Mouse (Mus musculus) midbrain, embryonic 16.5 days (tissue): ENCODE measurements at regions not wholly inside any gene's neighbourhood (a gene's known extent, or its start where the extent isn't known, plus 50 kb on each side); places are given as distances from the start of the nearest gene placed in this dataset.

Experiments used
- ATAC-seq: fragments of 200-750 bp; cut with Nextera tagmentation; 2 replicates; pipeline ENCODE4 v1.8.0; 2017; ENCODE audit warnings: moderate TSS enrichment
- H3K27ac ChIP-seq: fragments of 300-500 bp; sonication (generic); 2 replicates; pipeline ENCODE4 v1.5.1; 2014; ENCODE audit warnings: mild to moderate bottlenecking, low read length, mixed read lengths
- H3K27me3 ChIP-seq: fragments of 300-500 bp; sonication (generic); 2 replicates; pipeline ENCODE4 v1.6.1; 2014; ENCODE audit warnings: low read depth, low read length, mixed read lengths; ENCODE audit not compliant: control insufficient read depth, insufficient read depth
- H3K36me3 ChIP-seq: fragments of 300-500 bp; sonication (generic); 2 replicates; pipeline ENCODE4 v1.6.1; 2014; ENCODE audit warnings: mild to moderate bottlenecking, low read length, moderate library complexity, mixed read lengths; ENCODE audit not compliant: control insufficient read depth, insufficient read depth
- H3K4me1 ChIP-seq: fragments of 300-500 bp; sonication (generic); 2 replicates; pipeline ENCODE4 v1.6.1; 2014; ENCODE audit warnings: mild to moderate bottlenecking, low read length, mixed read lengths; ENCODE audit not compliant: control insufficient read depth, insufficient read depth
- H3K4me2 ChIP-seq: fragments of 300-500 bp; sonication (generic); 2 replicates; pipeline ENCODE4 v1.6.1; 2014; ENCODE audit warnings: mild to moderate bottlenecking, low read length, mixed read lengths
- H3K4me3 ChIP-seq: fragments of 300-500 bp; sonication (generic); 2 replicates; pipeline ENCODE4 v1.5.1; 2014; ENCODE audit warnings: low read depth, mild to moderate bottlenecking, low read length, moderate library complexity, mixed read lengths
- H3K9ac ChIP-seq: fragments of 300-500 bp; sonication (generic); 2 replicates; pipeline ENCODE4 v1.6.1; 2014; ENCODE audit warnings: low read depth, low read length, mixed read lengths
- H3K9me3 ChIP-seq: fragments of 300-500 bp; sonication (generic); replicated peaks from 2 replicates; pipeline ENCODE4 v1.6.1; 2014; ENCODE audit warnings: mild to moderate bottlenecking, low read length, mixed read lengths; ENCODE audit not compliant: control insufficient read depth, poor library complexity, severe bottlenecking
- WGBS: fragments of 180-500 bp; shearing (Covaris S2); extraction: QIAGEN DNeasy Blood & Tissue Kit; methylation state at CpG from one replicate; pipeline ENCODE4 v1.1.7; 2014; 5-methylcytosine and 5-hydroxymethylcytosine counted together

GRCm38 (mm10) chr15:10887990-10888389 lies 64.1 kb upstream of the C1qtnf3 start:
- Histone ChIP-seq H3K4me2 (no peak overlapping the region), H3K27me3 (no peaks in the 10 kb centered on the region), H3K36me3 (no peaks in the 10 kb centered on the region), H3K4me3 (no peak overlapping the region), H3K4me1 (peaks cover 2% of the 10 kb centered on the region; the same call in 1 of the 2 replicates), H3K27ac (no peak overlapping the region), H3K9me3 (no peaks in the 10 kb centered on the region), H3K9ac (no peak overlapping the region)
- 61% methylated on average over 6 of the region's 6 CpGs for WGBS
- ATAC-seq: peak; percentile 75; the same call in 1 of the 2 replicates

DNA sequence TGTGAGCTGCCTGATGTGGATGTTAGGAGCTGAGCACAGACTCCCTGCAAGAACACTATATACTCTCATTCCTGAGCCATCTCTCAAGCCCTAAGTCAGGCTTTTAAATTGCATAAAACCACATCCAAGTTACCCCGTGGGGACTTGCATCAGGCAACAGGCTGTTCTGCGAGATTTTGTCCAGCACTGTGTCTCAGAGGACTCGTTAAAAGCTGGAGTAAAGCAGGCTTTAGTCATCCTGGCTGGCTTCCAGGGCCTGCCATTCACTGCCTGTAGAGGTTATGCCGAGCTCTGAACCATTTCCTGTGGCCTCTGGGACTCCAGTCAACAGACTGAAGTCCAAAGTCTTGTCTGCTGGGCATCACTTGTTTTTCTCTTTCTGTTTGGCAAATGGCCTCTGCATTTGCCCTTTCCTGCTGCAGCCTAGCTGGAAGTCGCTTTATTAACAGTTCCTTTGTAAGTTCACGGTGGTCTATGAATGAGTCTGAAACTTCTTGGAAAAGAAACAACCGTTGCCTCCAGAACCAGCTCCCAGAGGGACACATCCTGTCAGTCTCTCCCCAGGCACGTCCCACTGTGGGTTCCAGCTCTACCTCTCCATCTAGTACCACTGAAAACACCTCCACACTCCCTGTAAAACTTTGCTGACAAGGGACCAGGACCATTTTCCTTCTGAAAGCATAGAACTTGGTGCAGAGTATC lies 61.8 kb upstream of the C1qtnf3 start:
- Histone ChIP-seq H3K9me3 (no peaks in the 10 kb centered on the region), H3K4me1 (peaks cover 2% of the 10 kb centered on the region; the same call in 1 of the 2 replicates), H3K4me3 (no peak overlapping the region), H3K27me3 (no peaks in the 10 kb centered on the region), H3K36me3 (no peaks in the 10 kb centered on the region), H3K27ac (no peak overlapping the region), H3K9ac (no peak overlapping the region), H3K4me2 (no peak overlapping the region)
- WGBS: 36% methylated on average over 8 of the region's 8 CpGs
- peak; percentile 85 for ATAC-seq

DNA sequence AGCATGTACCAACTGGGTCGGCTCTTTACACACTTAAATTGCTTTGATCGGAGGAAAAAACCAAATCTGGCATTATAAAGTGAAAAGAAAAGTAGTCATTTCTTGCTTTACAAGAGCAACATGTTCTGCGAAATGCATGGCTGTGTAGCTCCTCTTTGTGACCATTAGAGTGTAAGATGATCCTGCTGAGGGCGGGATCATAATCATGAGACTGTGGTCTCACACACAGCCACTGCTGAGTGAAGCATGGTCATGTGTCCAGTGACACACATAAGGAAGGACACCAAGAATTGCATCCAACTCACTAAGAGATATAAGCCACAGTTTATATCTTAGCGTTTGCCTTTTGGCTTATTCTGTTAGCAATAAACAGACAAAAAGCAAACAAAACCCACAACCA lies 53.8 kb upstream of the C1qtnf3 start:
- ATAC-seq: no peak
- WGBS: 90% methylated on average over 5 of the region's 5 CpGs

DNA sequence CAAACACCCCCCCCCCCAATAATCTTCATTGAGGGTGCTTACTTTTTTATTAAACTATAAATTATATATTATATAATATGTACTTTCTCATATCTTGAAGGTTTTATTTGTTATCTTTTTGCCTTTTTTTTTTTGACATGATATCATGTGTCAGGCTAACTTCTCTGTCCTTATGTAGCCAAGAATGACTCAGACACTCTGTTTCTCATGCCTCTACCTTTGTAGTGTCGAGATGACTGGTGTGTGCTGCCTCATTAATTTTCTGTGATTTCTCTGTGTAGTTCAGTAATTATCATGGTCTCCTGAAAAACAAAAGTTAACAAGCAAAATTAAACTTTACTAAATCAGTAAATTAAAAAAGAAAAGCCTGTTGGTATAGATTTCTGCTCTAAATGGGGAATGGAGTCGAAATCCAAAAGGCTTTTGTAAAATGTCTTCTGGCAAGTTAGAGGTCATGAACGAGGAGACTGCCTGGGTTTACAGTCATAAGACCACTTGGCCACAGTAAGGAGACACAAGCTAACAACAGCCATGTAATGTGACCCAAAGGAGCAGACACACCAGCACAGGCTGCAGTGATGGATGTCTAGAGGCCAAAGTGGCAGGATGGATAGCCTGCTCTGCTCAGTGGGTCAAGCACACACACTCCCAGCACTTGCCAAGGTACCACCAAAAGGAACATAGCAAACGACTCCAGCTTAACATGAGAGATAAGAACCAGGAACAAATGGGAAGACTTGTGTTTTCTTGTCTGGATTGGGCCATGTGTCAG lies 53.2 kb upstream of the C1qtnf3 start:
- no peaks in the 10 kb centered on the region for H3K27me3 ChIP-seq
- 84% methylated on average over 4 of the region's 4 CpGs for WGBS

More for the DNA sequence above, 53.8 kb upstream of the C1qtnf3 start:
- Histone ChIP-seq H3K9me3 (no peaks in the 10 kb centered on the region), H3K27ac (no peak overlapping the region), H3K4me1 (no peaks in the 10 kb centered on the region), H3K4me3 (no peak overlapping the region), H3K27me3 (no peaks in the 10 kb centered on the region), H3K9ac (no peak overlapping the region), H3K4me2 (no peak overlapping the region), H3K36me3 (no peaks in the 10 kb centered on the region)

GRCm38 (mm10) chr15:10899904-10900303 lies 52.2 kb upstream of the C1qtnf3 start:
- no peaks in the 10 kb centered on the region for H3K27me3 ChIP-seq
- no peak for ATAC-seq
- H3K36me3 ChIP-seq: no peaks in the 10 kb centered on the region
- H3K9me3 ChIP-seq: no peaks in the 10 kb centered on the region
- no peaks in the 10 kb centered on the region for H3K4me1 ChIP-seq
- no peak overlapping the region for H3K27ac ChIP-seq
- H3K4me3 ChIP-seq: no peak overlapping the region
- 94% methylated on average over 7 of the region's 7 CpGs for WGBS
- H3K9ac ChIP-seq: no peak overlapping the region
- H3K4me2 ChIP-seq: no peak overlapping the region

More for the DNA sequence above, 53.2 kb upstream of the C1qtnf3 start:
- no peak for ATAC-seq
- no peaks in the 10 kb centered on the region for H3K9me3 ChIP-seq
- H3K4me1 ChIP-seq: no peaks in the 10 kb centered on the region
- no peak overlapping the region for H3K4me2 ChIP-seq
- no peak overlapping the region for H3K9ac ChIP-seq
- no peak overlapping the region for H3K4me3 ChIP-seq
- no peak overlapping the region for H3K27ac ChIP-seq
- H3K36me3 ChIP-seq: no peaks in the 10 kb centered on the region

- WGBS: 51% methylated on average over 3 of the region's 3 CpGs
- H3K36me3 ChIP-seq: no peaks in the 10 kb centered on the region
- no peak overlapping the region for H3K27ac ChIP-seq
- no peak overlapping the region for H3K4me3 ChIP-seq
- no peaks in the 10 kb centered on the region for H3K27me3 ChIP-seq
- H3K9ac ChIP-seq: no peak overlapping the region
- no peaks in the 10 kb centered on the region for H3K9me3 ChIP-seq
- no peak for ATAC-seq
- no peak overlapping the region for H3K4me2 ChIP-seq
- no peaks in the 10 kb centered on the region for H3K4me1 ChIP-seq
Measured at GRCm38 (mm10) chr15:10901075-10901474, 51.1 kb upstream of the C1qtnf3 start.

GRCm38 (mm10) chr15:10901745-10902262 lies 50.3 kb upstream of the C1qtnf3 start:
- Histone ChIP-seq H3K9me3 (no peaks in the 10 kb centered on the region), H3K36me3 (no peaks in the 10 kb centered on the region), H3K4me1 (no peaks in the 10 kb centered on the region), H3K4me2 (no peak overlapping the region), H3K27ac (no peak overlapping the region), H3K9ac (no peak overlapping the region), H3K4me3 (no peak overlapping the region), H3K27me3 (no peaks in the 10 kb centered on the region)
- ATAC-seq: no peak
- WGBS: 34% methylated on average over 1 of the region's 1 CpGs
